Mouse (Mus musculus) cortical plate, adult 2 months (tissue): ENCODE measurements around the gene Nceh1.

Experiments
- CTCF ChIP-seq: fragments of 200-500 bp; IDR thresholded peaks from 2 replicates; pipeline ENCODE4 v1.5.1; 2011; ENCODE audit warnings: mild to moderate bottlenecking, control low read depth, low read length; ENCODE audit not compliant: insufficient read depth; ENCODE audit errors: extremely low read depth
- POLR2A ChIP-seq: fragments of 200-500 bp; IDR thresholded peaks from 2 replicates; pipeline ENCODE4 v1.6.1; 2011; ENCODE audit warnings: mild to moderate bottlenecking, low read length, control low read depth; ENCODE audit not compliant: insufficient read depth; ENCODE audit errors: extremely low read depth

- TF ChIP-seq POLR2A (no peak), CTCF (no peak)
Measured at GRCm38 (mm10) chr3:27319650-27320049, 136.9 kb downstream of the Nceh1 start.
